Mouse (Mus musculus): ENCODE results near the gene Fkbp10. TPM values are rescaled to one million over a fixed set of nuclear protein-coding genes. Genes with fewer than 3 reads are reported as not detected.

Gene Fkbp10
- total RNA-seq, 2 experiments from 2014 or later = not detected

DNA sequence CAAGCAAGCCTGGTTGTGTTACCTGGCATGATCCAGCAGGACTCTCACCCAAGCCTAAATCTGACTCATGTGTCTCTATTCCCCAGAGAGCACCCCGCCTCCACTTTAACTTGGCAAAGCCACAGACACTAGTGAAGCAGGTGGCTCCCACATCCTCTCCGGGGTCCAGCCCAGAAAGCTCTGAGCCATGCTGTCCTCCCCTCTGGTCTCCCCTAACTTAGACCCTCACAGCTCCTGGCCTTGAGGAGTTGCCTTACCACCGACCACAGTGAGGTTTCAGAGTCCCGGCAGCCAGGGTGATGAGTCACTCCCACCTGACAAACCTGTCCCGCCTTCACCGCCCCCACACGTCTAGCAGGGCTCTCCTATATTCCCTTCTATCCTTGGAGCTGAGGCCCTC lies 21.8 kb upstream of the Fkbp10 start:
- no peak for ATAC-seq (replicated peaks; ENCODE audit: poor library complexity)

DNA sequence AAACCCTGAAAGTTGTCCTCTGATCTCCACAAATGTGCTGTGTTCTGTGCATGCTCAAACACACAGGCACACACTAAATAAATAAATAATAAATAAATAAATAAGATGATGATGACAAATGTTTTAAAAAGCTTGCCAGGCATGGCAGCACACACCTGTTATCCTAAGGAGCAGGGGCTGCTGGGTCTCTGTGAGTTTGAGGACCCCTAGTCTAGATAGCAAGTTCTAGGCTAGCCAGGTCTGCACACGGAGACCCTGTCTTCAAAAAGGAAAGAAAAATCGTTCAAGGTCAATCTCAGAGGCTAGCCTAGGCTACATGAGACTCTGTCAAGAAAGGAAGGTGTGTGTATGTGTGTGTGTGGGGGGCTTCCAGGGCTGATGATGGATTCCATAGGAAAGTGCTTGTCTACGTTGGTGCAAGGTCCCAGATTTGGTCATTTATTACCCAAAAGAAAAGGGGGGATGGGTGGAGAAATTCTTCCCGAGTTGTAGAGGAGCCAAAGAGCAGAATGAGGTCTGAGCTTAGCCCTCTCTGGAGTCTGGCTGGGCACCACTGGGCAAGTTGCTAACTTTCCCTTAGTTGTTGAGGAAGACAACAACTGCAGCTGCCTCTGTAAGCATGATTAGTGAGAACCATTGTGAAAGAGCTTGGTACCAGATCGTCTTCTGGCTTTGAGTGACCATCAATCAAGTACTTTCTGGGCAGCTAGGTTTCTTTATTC lies 21.0 kb upstream of the Fkbp10 start:
- no peak for ATAC-seq (replicated peaks; ENCODE audit: poor library complexity)

DNA sequence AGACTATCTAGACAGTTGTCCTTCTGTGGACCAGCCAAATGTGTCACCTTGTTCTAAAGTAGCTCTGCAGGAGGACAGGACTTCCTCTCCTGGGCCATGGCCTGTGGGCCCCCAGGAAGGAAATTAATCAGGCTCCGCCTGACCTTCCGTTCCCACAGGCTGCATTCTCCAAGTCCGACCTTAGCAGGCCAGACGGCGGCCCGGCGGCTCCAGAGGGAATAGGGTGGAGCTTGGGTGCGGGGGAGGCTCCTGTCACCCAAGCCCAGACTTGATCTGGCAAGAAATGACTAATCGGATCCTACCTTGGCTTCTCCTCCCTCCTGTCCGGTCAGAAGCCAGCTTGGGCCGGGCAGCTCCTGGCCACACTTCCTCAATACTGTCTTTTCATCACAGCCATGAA lies 20.3 kb upstream of the Fkbp10 start:
- ATAC-seq (replicated peaks; ENCODE audit: poor library complexity) = no peak

DNA sequence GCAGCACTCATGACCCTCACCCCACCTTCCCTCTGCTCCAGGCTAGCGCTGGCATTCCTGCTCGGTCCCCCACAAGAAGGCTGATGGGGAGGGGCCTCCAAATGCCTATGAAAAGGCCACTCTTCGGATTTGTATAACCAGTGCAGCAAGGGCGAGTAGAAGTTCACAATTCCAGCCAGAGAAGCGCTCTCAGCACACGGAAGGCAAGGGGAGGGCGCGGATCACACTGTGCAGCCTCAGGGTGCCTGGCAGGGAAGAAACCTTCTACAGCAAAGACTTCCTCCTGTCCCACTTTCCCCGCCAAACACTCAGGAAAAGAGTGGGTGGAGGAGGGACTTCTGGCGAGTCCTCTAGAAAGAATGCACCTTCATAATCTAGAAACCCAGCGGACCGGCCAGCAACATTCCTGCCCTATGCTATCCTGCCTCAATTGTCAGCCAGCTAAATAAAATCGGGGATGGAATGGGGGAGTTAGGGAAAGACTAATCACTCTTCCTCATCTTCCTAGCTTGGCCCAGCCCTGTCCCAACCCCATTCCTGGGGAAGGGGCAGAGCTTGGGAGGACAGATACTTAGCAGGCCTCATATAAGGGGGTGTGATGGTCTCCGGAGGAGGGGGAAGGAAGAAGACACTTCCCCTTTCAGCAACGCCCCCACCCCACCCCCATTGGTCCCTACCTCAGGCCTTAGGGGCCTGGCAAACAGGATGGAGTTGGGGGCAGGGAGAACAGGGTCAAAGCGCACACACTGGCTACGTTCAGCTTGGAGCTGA lies 19.5 kb upstream of the Fkbp10 start:
- no peak for ATAC-seq (replicated peaks; ENCODE audit: poor library complexity)

DNA sequence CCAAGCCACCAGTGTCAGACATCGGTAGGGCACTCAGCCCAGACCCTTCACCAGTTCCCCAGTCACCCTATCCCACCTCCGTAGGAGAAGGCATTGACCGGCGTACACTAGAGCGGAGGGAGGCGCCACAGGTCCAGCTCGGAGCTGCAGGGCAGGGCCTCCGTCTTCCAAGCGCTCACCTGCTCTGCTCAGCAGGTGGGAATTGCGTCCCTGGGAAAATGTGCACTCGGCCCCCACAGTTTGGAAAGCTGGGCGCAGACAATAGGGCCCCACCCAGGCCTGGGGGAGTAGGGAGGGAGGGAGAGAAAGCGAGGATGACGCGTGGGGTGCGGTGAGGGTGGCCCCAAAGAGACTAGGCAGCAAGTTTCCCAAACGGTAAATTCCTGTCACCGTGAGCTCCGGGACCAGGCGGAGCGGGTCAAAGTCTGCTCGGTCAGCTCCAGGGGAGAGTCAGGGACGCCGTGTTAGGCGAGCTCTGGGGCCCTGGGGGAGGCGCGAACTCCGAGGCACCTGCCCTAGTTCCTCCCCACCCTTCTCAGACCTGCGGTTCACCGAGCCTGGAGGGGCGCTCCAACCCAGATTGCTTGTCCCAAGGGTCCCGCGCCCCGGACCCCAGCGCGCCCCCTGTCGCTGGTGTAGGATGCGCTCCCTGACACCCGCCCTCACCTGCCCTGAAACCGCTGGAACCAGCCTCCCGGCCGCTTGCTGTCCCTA lies 18.5 kb upstream of the Fkbp10 start:
- ATAC-seq (replicated peaks; ENCODE audit: poor library complexity) = 0 out of 2 replicates have a peak, but pooled peaks have one; percentile 1

DNA sequence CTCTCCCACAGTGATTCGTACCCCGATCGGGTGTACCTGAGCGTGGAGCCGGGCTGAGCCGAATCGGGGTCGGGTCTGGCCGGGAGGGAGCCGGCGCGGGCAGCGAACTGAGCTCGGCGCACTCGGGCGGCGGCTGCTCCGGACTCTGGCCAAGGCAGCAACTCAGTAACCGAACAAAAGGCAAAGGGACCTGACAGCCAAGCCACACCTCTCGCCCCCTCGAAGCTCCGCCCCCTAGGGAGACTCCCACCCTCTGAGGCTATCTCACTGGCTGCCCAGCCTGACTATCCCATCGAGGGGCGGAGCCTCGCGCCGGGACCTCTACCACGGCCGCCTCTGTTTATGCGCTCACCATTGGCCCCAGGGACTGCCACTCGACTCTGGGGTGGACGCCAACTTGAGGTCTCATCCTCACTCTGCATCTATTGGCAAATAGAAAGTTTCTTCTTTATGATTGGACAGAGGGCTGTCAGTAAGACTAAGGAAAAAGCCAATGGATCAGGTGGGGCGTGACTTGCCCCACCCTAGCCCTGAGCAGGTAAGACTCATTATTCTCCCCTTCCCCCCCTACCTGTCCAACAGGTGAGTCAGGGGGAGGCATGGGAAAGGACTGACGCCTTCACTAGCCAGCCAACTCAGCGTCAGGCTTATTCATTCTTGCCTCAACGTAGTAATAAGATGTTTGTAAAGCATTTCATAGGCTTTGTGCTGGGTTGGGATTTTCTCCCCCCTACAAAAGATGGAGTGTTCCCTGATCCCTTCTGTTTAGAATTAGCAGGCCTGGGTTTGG lies 17.7 kb upstream of the Fkbp10 start, which contains the start of gene Jup:
Gene Jup (minus strand): TSS at position 164 of the 790 bp plus-strand sequence.
- peak; percentile 91 for ATAC-seq (replicated peaks; ENCODE audit: poor library complexity)

DNA sequence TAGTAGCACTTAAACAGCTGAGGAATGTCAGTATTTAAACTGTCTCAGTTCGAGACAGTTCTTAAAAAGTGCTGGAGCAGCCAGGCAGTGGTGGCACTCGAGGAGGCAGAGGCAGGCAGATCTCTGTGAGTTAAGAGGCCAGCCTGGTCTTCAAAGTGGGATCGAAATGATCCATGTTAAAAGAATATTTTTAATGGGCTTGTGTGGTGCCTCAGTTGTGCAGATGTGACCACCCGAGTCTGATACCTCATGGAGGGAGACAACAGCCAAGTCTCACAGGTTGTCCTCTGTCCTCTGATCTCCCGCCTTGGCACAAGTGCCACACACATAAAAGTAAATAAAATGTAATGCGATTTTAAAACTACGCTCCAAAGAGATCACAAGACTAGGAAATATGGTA lies 17.0 kb upstream of the Fkbp10 start:
- ATAC-seq (replicated peaks; ENCODE audit: poor library complexity) = no peak

DNA sequence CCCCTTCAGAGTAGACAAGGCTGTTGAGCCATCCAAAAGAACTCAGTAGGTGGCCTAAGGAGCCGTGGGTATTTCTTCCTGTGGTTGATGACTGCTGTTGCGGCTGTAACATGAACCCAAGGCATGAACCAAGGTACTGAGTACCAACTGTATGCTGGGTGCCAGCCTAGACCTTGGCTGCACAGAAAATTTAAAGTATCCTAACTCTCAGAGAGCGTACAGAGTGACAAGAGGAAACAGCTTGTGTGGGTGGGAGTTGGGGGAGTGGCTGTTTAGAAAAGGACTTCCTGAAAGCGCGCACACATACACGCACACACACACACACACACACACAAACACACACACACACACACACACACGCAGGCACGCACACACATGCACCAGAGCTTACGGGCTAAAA lies 16.2 kb upstream of the Fkbp10 start:
- ATAC-seq (replicated peaks; ENCODE audit: poor library complexity) = no peak

DNA sequence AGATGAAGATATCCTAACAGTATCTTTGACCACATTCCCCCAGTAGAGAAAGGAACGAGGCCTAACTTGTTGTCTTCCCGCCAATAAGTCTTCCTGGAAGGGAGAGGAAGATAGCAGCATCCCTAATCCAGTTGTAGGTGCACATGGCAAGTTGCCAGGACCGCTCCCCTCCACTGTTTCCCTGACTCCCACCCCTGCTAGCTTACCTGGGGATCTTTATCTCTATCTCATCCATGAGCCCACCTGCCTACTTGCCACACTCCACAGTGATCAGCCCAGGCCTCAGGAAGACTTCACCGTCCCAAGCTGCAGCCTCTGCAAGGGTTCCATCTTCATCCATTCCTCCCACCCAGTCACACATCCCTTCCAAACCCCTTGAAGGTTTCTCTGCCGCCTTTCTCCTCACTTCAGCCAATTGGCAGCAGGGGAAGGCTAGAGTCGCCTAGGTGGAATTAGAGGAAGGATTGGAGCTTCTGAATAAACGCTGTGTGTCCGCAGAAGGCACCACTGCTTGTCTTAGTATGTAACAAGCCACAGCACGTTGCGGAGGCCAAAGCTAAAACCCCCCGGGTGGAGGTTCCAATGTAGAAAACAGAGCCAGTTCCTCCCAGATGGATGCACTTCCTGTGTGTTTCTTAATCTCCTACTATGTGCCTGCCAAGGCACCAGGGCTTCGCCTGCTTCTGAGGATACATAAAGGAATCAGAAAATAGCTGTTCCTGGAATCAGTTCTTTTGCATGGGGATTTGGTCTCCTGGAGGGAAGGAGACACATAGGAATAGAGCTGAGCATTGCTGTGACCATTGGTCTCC lies 15.6 kb upstream of the Fkbp10 start:
- no peak for ATAC-seq (replicated peaks; ENCODE audit: poor library complexity)

DNA sequence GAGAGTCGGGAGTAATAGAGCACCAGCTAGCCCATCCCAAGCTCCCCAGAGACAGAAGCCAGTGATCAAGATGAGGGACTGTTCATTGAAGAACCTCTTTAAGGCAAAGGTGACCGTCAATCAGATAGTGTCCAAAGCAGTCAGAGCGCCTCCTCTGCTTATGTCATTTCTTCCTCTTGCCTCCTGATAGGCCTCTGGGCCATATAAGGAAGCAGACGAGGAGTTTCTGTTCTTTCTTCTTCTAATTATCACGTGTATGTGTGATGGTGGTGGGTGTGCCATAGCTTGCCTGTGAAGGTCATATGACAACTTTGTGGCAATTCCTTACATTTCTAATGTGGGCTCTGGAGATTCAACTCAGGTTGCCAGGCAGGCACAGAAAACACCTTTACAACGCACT lies 14.7 kb upstream of the Fkbp10 start:
- ATAC-seq (replicated peaks; ENCODE audit: poor library complexity) = peak; percentile 9; the same call in 1 of the 2 replicates

DNA sequence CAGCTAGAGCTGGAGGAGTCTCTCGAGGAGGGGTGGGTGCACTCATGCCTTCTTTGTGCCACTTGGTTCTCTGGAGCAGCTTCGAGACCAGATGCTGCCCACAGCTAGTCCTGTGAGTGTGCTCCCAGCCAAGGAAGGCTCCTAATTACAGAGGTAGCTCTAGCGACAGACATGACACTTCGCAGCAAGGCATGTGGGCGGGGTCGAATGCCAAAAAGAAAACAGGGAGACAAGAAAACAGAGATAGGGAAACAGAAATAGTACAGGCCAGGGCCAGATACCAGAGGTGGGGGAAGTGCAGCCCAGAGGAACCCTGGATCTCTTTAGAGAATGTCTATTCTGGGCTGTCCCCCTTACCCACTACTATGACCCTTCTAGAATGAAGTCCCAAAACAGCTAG lies 13.3 kb upstream of the Fkbp10 start:
- 0 out of 2 replicates have a peak, but pooled peaks have one; percentile 6 for ATAC-seq (replicated peaks; ENCODE audit: poor library complexity)

DNA sequence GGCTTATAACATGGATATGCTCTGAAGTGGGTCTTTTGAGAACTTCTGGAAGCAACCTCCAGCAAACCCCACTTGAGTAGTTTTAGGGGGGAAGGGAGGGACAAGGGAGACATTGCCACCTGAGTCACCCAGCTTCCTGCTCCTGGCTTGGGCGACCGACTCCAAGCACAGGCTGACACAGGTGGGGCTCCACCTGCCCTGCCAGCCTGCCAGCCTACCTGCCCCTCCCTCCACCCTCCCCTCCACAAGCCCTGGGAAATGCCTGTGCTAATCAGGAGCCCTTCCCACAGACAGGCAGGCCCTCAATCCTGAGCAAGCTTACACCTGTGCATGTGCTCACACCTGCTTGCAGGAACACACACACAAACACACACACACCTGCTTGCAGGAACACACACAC lies 12.8 kb upstream of the Fkbp10 start:
- ATAC-seq (replicated peaks; ENCODE audit: poor library complexity) = no peak

DNA sequence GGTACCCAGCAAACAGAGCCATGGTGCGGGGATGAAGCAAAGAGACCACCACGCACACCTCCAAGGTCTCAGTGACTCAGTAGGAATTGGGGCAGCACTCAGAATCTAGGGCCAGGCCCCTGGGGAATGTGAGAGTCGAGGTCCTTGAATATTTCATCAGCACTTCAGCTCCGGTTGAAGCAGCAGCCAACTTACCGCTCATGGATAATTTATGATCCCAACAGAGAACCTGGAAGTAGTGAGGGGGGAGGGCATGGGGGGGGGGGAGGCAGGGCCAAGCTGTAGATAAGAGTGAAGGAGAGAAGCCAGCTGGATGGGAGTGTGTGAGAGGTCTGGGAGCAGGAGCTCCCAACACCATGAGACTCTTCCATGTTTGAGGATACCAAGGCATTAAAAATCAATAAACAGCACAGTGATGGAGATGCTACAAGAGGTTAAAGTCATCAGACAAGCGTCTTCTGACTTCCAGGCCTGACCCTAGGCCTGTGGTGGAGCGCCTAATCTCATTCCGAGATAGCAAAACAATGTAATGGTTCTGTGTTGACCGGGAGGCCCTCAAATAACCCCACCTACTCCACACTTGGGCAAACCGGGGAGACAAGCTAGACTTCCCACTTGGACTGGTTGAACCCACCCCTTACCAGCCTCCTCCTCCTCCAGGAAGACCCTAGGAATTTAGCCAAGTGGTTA lies 11.9 kb upstream of the Fkbp10 start:
- no peak for ATAC-seq (replicated peaks; ENCODE audit: poor library complexity)

DNA sequence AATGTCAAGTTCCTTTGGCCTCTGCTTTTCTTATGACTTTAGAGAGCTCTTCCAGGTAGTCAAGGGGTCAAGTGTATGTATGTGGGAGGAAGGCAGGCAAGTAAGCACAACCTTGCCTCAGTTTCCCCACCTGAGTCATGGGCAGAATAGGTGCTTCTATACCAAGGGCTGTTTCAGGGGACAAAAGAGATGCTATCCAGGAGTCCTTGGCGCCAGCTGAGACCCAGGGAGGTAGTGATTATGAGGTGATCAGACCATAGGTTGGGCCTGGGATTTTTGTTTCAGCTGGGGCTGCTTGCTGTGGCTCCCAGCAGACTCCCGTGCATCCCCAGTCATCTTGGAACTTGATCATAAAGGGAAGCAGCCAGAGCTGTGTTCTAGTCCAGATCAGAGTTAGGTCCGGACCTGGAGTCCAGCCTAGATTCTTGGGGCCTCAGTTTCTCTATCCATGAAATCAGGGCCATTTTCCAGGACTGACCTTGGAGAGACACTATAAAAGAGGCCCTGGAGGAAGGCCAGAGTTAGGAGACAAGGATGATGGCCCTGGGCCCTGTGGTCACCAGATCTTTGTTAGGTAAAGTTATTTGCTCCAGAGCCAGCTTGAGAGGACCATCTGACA lies 10.9 kb upstream of the Fkbp10 start:
- ATAC-seq (replicated peaks; ENCODE audit: poor library complexity) = no peak

DNA sequence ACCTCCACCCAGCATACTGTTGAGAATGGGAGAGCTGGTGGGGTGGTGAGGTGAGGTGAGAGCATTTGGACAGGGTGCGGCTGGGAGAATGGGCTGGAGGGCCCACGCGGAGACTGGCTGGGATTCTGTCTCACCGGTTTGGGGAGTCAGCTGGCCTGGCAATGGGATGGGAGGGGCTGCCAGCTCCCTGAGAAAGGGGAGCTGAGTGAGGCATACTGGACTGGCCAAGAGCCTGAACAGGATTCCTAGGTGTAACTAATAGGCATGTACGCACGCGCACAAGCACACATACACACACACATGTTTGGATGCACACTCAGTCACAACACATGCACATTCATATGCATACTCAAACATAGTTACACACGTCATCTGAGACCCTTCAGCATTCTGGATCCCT lies 9.2 kb upstream of the Fkbp10 start:
- ATAC-seq (replicated peaks; ENCODE audit: poor library complexity) = no peak

DNA sequence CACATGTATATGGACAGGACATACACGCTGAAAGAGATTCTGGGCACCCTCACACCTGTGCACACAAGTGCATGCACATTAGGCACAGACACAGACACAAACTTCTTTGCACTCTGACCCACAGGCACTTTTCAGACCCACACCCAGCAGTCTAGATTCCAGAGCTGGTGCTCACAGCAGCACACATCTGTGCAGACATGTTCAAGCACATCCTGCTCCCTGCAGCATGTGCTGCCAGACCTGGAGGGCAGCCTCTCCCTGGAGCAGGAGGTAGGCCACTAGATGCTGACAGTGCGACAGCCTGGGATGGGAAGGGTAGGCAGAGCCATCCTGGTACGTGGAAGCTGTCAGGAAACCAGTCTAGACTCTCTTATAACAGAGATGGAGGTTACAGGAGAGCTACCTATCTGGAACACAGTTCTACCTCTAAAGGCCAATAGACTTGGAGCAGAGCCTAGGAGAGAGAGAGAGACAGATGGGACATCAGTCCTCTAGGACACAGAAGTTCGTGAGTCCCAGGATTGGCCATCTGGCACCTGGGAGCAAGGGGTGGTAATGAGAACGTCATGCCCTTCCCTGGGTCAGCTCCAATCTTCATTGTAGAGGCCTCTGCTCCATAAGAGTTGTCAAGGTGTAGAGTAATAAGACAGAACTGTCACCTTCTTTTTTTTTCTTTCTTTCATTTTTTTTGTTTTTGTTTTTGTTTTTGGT lies 8.3 kb upstream of the Fkbp10 start:
- ATAC-seq (replicated peaks; ENCODE audit: poor library complexity) = no peak

DNA sequence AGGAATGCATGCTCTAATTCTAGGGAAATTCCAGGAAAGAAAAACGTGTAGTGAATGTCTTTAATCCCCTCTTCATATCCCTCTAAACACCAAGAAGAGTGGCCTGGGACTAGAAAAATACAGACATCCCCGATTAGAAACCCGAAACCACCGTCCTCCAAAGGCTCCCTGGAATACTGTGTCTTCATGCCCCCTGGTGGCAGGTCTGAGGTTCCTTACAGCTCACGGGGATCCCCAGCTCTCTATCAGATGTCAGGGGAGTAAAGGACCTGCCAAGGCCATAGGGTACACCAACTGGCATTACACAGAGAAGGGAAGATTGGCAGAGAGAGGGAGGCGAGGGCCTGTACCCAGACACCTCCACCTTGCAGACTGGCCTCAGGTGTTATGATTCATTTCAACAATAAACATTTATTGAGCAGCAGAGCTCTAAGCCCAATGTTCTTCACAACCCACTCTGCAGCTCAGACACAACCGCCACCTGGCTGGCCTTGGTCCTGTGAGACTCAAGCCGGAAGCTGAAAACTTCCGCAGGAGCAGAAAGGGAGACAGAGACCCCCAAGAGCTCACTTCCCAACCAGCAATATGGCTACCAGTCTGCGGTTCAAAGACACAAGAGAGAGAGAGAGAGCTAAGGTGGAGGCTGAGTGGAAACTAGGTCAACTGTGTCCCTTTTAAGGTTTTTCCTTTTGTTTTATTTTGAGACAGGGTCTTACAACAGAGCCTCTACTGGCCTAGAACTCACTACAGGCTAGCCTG lies 7.2 kb upstream of the Fkbp10 start:
- peak; percentile 92 for ATAC-seq (replicated peaks; ENCODE audit: poor library complexity)
